Mouse (Mus musculus) NIH3T3 (cell line): ENCODE data around the gene Them7.

Experiments
- DNase-seq: peaks from one replicate; pipeline ENCODE4 v3.0.0-alpha.2; 2012; ENCODE audit warnings: low read depth

Gene Them7

GRCm38 (mm10) chr2:105416660-105417348 lies 192.7 kb downstream of the Them7 start:
- DNase-seq, result no peak

- no peak for DNase-seq
Measured at GRCm38 (mm10) chr2:105417663-105418062, 193.5 kb downstream of the Them7 start.

DNA sequence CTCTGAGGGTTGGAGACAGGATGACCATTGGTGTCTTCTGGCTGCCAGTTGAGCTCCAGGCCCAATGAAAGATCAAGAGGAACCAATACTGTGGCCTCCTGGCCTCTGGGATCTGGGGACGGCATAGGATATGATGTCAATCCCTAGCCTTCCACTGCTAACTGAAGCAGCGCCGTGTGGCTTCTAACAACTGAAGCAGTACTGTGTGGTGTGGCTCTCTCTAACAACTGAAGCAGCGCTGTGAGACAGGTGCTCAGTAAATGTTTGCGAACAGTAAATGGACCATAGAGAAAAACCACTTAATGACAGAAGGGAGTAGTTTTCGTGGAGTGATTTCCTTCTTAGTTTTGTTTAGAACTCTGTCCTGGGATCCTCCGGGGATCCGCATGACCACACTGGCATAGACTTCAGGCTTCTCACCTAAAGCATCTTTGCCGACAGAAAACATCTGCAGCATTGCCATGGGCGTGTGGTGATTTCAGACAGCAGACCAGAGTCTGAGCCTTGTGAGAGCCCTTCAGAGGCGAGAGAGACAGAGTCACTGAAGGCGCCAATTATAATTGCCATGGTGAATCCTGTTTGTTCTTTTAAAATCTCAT lies 194.6 kb downstream of the Them7 start:
- no peak for DNase-seq

DNA sequence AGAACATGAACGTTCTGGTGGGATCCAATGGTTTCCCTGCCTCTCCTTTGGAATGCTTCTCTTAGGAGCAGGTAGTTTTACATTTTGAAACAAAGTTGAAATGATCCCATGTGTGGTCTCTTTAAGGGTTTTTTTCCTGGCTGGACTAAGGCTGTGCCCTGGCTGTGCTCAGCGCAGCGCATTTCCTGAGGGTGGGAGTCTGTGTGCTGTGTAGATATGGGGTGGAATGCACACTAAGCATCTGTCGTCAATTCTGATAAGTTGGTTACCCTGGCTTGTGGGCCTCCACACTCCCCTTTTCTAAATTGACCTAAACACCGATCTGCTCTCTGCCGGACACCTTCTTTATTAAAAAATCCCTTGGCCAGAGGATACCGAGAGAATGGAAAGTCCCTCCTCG lies 203.3 kb downstream of the Them7 start:
- DNase-seq, result no peak

DNA sequence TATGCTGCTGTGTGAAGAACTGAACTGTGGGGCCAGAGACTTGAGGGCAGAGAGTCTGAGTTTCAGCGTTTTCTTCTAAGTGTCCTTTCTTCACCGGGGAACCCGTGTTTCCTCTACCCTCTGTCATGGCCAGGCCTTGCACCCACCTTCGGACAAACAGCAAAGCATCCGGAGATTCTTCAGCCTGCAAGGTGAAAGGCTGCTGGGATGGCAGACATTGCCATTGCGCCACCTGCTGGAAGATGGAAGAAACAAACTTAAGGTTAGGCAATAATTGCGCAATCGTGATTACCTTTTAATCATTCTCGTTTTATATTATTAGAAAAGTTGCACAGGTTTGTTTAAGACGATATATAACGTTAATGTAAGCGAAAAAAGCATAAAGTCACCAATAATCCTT lies 203.9 kb downstream of the Them7 start:
- peak; percentile 84 for DNase-seq

GRCm38 (mm10) chr2:105428467-105428866 lies 204.3 kb downstream of the Them7 start:
- no peak for DNase-seq
